Mouse (Mus musculus) cerebellum, adult 18-20 months (tissue): ENCODE data around the gene Wdr95.

Experiments
- DNase-seq, 2 experiments: peaks; one replicate each; pipeline ENCODE4 v3.0.0; 2021

Wdr95 gene

GRCm38 (mm10) chr5:149527999-149528729, at the start of gene Wdr95:
TSS of gene Wdr95 (plus strand) at chr5:149528679.
- DNase-seq: peak; percentile 20 to 48

GRCm38 (mm10) chr5:149481920-149482319, 46.6 kb upstream of the Wdr95 start:
- no peak for DNase-seq

GRCm38 (mm10) chr5:149483321-149484052, 45.0 kb upstream of the Wdr95 start:
- peak in 1 of 2 experiments; percentile 20 for DNase-seq

GRCm38 (mm10) chr5:149484270-149484669, 44.2 kb upstream of the Wdr95 start:
- DNase-seq: no peak

- no peak for DNase-seq
These were observed 43.0 kb upstream of the Wdr95 start for GRCm38 (mm10) chr5:149485447-149485846.

- DNase-seq: no peak
These were observed 40.0 kb upstream of the Wdr95 start for GRCm38 (mm10) chr5:149488360-149489021.

- DNase-seq: peak in 1 of 2 experiments; percentile 16
These were observed 39.3 kb upstream of the Wdr95 start for GRCm38 (mm10) chr5:149489136-149489535.

GRCm38 (mm10) chr5:149490275-149490674, 38.2 kb upstream of the Wdr95 start:
- DNase-seq: no peak

- DNase-seq: no peak
These were observed 32.8 kb upstream of the Wdr95 start for GRCm38 (mm10) chr5:149495655-149496054.

GRCm38 (mm10) chr5:149496401-149497066, 31.9 kb upstream of the Wdr95 start:
- no peak for DNase-seq

- no peak for DNase-seq
These were observed 28.5 kb upstream of the Wdr95 start for GRCm38 (mm10) chr5:149499936-149500335.

- DNase-seq: peak in 1 of 2 experiments; percentile 11
These were observed 24.9 kb upstream of the Wdr95 start for GRCm38 (mm10) chr5:149503423-149504175.

GRCm38 (mm10) chr5:149504985-149505384, 23.5 kb upstream of the Wdr95 start:
- DNase-seq: no peak

GRCm38 (mm10) chr5:149506033-149506432, 22.4 kb upstream of the Wdr95 start:
- no peak for DNase-seq

- DNase-seq: no peak
These were observed 20.1 kb upstream of the Wdr95 start for GRCm38 (mm10) chr5:149508094-149509029.

- no peak for DNase-seq
These were observed 18.2 kb upstream of the Wdr95 start for GRCm38 (mm10) chr5:149510323-149510722.

GRCm38 (mm10) chr5:149512695-149513094, 15.8 kb upstream of the Wdr95 start:
- DNase-seq: no peak

- no peak for DNase-seq
These were observed 14.9 kb upstream of the Wdr95 start for GRCm38 (mm10) chr5:149513438-149514086.

GRCm38 (mm10) chr5:149514087-149514671, 14.3 kb upstream of the Wdr95 start:
- no peak for DNase-seq

GRCm38 (mm10) chr5:149514890-149515289, 13.6 kb upstream of the Wdr95 start:
- no peak for DNase-seq
